Comparison of ENCODE assay signal across 12 mouse cellular contexts in the genomic region with DNA sequence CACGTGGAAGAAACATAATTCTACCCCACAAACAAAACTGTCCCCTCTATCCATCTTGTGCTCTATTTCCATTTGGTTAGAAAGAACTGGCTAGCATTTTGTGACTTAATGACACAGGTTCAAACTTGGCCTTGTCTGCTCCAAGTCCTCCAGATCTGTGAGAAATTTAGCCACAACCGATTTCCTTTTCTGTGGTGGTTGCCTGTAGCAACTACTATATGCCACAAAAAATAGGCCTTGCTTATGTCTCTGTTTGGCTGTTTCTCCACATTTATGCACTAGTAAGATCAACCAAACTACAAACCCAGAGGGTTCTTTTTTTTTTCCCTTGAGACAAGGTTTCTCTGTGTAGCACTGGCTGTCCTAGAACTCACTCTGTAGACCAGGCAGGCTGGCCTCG. TPM values are rescaled to one million over a fixed set of nuclear protein-coding genes. Genes with fewer than 3 reads are reported as not detected.
"Had no signal": no experiment of that assay in that cellular context is flagged by ENCODE, and none has a peak within 500 bp of the region (broad histone marks: within the 10 kb centered on the region; RNA-seq: fewer than 3 reads in every experiment).

No protein-coding gene starts in this region.

- H3K4me3 ChIP-seq: limb, embryonic 13.5 days; midbrain, embryonic 13.5 days; neural tube, embryonic 12.5 days had no signal

- H3K4me2 ChIP-seq: limb, embryonic 13.5 days; midbrain, embryonic 13.5 days; neural tube, embryonic 12.5 days had no signal

- DNase-seq: kidney, postnatal 14 days; left cerebral cortex, postnatal 4 days; lung, adult 18-20 months; right cerebral cortex, postnatal 4 days; spleen, adult 18-20 months had no signal

- H3K27ac ChIP-seq: limb, embryonic 13.5 days; liver, embryonic 14.5 days; midbrain, embryonic 13.5 days; neural tube, embryonic 12.5 days had no signal

- ATAC-seq: midbrain, embryonic 13.5 days had no signal

- H3K9ac ChIP-seq: limb, embryonic 13.5 days; liver, embryonic 14.5 days; midbrain, embryonic 13.5 days; neural tube, embryonic 12.5 days had no signal

- H3K4me1 ChIP-seq: limb, embryonic 13.5 days; midbrain, embryonic 13.5 days; neural tube, embryonic 12.5 days had no signal

- H3K36me3 ChIP-seq: limb, embryonic 13.5 days; midbrain, embryonic 13.5 days; neural tube, embryonic 12.5 days had no signal

- H3K27me3 ChIP-seq: midbrain, embryonic 13.5 days; neural tube, embryonic 12.5 days had no signal

- H3K9me3 ChIP-seq: limb, embryonic 13.5 days; midbrain, embryonic 13.5 days; neural tube, embryonic 12.5 days had no signal

RNA-seq across cellular contexts. Expression of a gene that starts 33.8 kb away (rescaled TPM):
- total RNA-seq: neutrophil, adult 5-6 weeks had no signal
- polyA plus RNA-seq: large intestine, adult 2 months; liver, adult 2 months had no signal
